Mouse (Mus musculus): Measurements from ENCODE around the gene Il1f9.
"Not testable (repeated sequence)": the region's sequence is repeated elsewhere in the genome, so short reads cannot be mapped to it uniquely, and the experiment has no call there.

The Il1f9 gene

DNA sequence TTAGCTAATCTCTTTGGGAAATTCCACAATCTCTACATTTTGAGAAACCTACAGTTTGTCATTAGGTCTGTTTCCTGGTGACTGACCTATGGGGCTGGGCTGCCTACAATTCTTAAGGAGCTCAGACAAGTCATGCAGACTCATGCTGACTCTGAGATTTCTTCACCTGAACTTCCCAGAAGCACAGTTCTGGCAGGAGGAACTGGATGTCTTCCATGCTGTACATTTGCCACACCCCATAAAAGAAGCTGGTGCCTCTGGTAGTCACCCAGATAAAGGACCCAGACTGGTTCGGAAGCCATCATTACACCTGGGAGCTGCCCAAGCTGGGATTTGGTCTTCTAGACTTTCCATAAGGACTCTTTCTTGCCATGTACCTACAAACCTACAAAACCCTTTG lies at the start of gene Il1f9:
Gene Il1f9 (plus strand): TSS at position 301 of the 400 bp plus-strand sequence.
- DNase-seq (ENCODE audit: low spot score) = no peak

DNA sequence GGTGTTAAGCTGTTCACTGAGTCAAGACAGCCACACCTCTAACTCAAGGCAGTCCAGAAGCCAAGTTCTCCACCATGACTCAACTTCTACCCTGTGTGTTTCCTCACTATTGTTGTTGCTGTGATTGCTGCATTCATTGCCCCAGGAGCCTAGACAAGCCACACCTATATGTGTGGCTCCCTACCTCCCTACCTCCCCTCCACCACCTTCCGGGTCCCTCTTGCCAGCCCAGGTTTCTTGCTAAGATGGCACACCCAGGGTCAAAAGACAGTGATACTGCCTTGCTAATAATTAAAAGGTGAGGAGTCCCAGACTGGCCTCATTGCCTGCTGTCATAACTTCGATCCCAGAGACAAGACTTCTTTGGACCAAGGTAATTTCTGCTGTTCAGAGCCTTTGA lies 33.4 kb upstream of the Il1f9 start, which contains the start of gene Il1f8:
Gene Il1f8 (plus strand): TSS at position 301 of the 400 bp plus-strand sequence.
- DNase-seq (ENCODE audit: low spot score) = no peak

DNA sequence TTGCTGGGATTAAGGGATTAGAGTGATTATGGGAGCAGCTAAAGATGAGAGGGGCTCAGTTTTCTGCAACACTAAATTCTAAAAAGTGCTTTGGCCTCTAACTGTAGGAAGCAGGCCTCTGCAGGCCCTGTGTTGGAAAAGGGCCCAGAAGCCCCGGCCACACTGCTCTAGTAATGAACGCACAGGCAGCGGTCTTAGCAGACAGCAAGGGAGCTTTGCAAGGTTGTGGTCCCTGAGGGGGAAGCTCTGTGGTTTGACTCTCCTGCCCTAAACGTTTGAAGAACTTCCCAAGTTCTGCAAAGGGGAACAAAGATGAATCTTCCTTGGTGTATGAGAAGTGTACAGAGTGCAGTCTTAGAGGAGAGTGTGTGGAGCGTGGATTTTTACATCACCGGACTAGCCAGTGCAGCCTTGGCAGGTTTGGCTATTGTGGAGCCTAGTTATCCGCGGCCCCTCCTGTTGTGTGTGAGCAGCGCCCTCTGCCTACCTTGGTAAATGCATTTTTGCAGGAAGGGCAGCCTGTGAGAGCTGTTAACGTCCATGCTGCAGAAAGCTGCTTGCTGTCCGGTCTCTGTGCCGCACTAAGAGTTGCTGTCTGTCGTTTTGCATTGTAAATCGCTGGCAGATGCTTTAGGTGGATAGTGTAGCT lies 4.5 kb upstream of the Il1f9 start:
- DNase-seq (ENCODE audit: low spot score) = peak; percentile 54

DNA sequence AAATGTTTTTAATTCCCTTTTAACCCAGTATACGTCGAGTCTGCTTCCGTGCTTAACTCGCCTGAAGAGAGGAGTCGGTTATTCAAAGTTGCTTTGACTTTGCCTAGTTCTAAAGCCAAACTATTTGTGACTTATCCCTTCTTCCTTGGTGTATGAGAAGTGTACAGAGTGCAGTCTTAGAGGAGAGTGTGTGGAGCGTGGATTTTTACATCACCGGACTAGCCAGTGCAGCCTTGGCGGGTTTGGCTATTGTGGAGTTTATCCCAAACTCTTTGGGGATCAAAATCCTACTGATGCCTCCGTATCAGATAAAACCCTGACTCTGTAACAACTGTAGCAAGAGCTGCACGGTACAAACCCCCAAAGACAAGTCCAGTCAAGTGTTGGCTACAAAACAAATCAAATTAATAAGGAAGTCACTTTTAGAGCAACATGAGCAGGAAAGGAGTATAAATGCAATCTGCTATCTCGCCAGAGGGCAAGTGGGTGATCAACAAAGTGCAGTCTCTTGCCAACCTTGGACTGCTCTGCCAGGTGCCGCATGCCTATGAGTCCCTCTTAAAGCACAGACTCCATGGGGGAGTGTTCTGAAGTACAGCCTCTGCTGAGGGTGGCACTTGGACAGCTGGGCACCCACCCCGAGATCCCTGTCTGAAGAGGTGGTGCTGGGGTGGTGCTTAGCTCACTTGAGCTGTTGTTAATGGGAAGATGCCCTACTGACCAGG lies 3.7 kb upstream of the Il1f9 start:
- DNase-seq (ENCODE audit: low spot score) = not testable (repeated sequence)

DNA sequence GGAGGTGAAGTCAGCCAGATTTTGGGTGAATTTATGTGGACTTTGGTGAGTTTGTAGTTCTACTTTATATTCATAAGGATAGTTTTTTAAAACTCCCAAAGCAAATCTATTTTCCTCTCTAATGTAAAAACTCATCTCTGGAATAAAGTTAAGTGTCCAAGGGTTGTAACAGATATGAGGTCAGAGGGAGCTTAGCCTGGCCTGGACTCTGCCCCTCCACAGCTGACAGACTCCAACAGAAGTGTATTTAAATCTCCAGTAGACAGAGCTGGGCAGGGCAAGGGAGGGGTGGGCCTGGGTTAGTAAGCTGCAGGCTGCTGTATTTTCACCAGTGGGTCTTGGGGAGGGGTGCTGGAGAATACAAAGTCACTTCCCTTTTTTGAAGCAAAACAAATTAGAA lies 2.2 kb upstream of the Il1f9 start:
- DNase-seq (ENCODE audit: low spot score) = not testable (repeated sequence)

DNA sequence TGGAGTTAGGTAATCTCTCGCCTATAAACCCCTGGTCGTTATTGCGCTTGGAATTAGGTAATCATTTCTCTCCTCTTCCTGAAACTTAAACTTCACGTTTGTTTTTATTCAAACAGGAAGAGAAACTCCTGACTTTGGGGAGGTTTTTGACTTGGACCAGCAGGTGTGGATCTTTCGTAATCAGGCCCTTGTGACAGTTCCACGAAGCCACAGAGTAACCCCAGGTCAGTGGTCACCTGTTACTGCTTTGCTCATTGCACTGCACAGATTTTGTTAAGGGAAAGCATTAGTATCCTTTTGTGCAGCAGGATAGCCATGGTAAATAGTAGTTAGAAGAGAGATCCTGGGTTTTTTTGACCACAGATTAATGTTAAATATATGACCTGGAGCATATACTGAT lies 1.3 kb downstream of the Il1f9 start:
- no peak for DNase-seq (ENCODE audit: low spot score)

DNA sequence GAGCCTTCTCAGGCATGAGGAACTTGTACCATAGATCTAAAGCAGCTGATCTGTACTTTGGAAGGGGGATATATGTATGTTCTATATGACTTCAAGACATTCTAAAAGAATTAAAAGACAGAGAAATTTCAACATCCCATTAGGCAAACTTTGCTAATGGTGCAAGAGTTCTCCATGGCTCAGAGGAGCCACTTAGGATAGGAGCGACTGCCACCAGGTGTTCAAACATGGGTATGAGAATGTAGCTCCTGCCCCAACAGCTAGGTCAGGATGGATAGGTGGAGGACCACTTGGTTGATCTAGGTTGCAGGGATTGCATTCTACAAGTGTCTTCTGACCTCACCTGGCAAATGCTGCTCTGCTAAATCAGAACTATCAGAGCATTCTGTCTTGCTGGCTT lies 1.9 kb downstream of the Il1f9 start:
- DNase-seq (ENCODE audit: low spot score) = no peak

DNA sequence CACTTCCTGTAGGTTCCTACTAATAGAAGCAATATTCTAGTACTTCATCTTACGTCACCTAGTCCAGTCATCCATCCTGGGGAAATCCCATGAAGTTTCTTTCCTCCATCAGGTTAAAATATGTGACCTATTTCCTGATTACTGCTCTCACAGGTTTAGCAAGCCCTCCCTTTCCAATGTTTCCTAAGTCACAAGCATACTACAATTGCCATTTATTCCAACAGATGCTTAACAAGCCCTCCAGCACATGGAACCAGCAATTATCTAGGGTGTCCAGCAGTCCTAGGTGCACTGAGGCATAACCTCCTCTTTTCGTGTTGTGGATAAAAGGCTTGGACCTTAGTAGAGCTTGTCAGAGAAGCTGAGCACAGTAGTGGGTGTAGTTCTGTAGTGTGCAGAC lies 28.8 kb downstream of the Il1f9 start, which contains the start of gene Il1f6:
Gene Il1f6 (plus strand): TSS at position 301 of the 400 bp plus-strand sequence.
- no peak for DNase-seq (ENCODE audit: low spot score)

DNA sequence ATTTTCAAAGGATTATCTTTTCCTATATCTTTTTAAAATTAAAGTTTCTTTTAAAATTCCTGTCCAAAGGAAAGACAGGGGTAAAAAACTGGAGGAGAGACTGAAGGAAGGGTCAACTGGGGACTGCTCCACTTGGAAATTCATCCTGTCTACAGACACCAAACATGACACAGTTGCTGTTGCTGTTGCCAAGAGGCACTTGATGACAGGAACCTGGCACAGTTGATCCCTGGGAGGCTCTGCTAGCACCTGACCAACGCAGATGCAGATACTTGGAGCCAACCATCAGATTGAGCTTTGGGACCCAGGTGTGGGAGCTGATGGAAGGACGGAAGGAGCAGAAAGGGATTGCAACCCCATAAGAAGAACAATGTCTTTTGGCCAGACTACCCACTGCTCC lies 40.9 kb downstream of the Il1f9 start:
- no peak for DNase-seq (ENCODE audit: low spot score)

Data from testis, postnatal 10 days (tissue).